Mouse (Mus musculus) left cerebral cortex, postnatal 10 days (tissue): ENCODE data around the gene Slc5a5. TPM values are rescaled to one million over a fixed set of nuclear protein-coding genes. Genes with fewer than 3 reads are reported as not detected.

Source experiments
- DNase-seq, 2 experiments: peaks; one replicate each; pipeline ENCODE4 v3.0.0; 2021 to 2022; ENCODE audit warnings: low spot score in 2 of 2, mixed read lengths in 1 of 2; ENCODE audit errors: extremely low spot score in 1 of 2
- intact Hi-C: fragments of 180-260 bp; cut with DNase I; formaldehyde crosslinking; loops from one replicate; pipeline ENCODE4 v1.15.1; 2025
- total RNA-seq, 2 experiments: library from RNA; stranded (reverse); gene quantifications; 2 replicates each; pipeline ENCODE4 v1.2.3; 2021

Slc5a5 gene
- total RNA-seq, 2 experiments from 2014 or later, result 7.2 to 7.3 TPM

GRCm38 (mm10) chr8:70890656-70891055 lies 1.9 kb downstream of the Slc5a5 start:
- peak in 1 of 2 experiments; percentile 33 for DNase-seq
- intact Hi-C loops, result no loop called here

GRCm38 (mm10) chr8:70887669-70888068 lies 4.9 kb downstream of the Slc5a5 start:
- intact Hi-C loops, result no loop called here
- DNase-seq, result peak in 1 of 2 experiments; percentile 77

GRCm38 (mm10) chr8:70885612-70886011 lies 6.9 kb downstream of the Slc5a5 start:
- DNase-seq, result peak in 1 of 2 experiments; percentile 59

GRCm38 (mm10) chr8:70884683-70885082 lies 7.9 kb downstream of the Slc5a5 start:
- intact Hi-C loops, result no loop called here
- peak in 1 of 2 experiments; percentile 28 for DNase-seq

More at GRCm38 (mm10) chr8:70885612-70886011, 6.9 kb downstream of the Slc5a5 start:
- intact Hi-C loops, result no loop called here

- intact Hi-C loops, result no loop called here
- peak in 1 of 2 experiments; percentile 22 for DNase-seq
Observed at GRCm38 (mm10) chr8:70884186-70884585, 8.4 kb downstream of the Slc5a5 start.

- DNase-seq, result peak in 1 of 2 experiments; percentile 48
- intact Hi-C loops, result no loop called here
Observed at GRCm38 (mm10) chr8:70880546-70880945, 12.0 kb downstream of the Slc5a5 start.

- DNase-seq, result peak in 1 of 2 experiments; percentile 88
- intact Hi-C loops, result no loop called here
Observed at GRCm38 (mm10) chr8:70880126-70880525, 12.4 kb downstream of the Slc5a5 start.

- intact Hi-C loops, result no loop called here
- DNase-seq, result peak in 1 of 2 experiments; percentile 33
Observed at GRCm38 (mm10) chr8:70879500-70879899, 13.1 kb downstream of the Slc5a5 start.

GRCm38 (mm10) chr8:70878178-70878577 lies 14.4 kb downstream of the Slc5a5 start:
- intact Hi-C loops, result no loop called here
- DNase-seq, result peak in 1 of 2 experiments; percentile 37

- intact Hi-C loops, result no loop called here
- DNase-seq, result peak in 1 of 2 experiments; percentile 40
Observed at GRCm38 (mm10) chr8:70876382-70876781, 16.2 kb downstream of the Slc5a5 start.

GRCm38 (mm10) chr8:70874441-70874840 lies 18.1 kb downstream of the Slc5a5 start:
- intact Hi-C loops, result no loop called here
- peak in 1 of 2 experiments; percentile 18 for DNase-seq

- intact Hi-C loops, result no loop called here
- peak; percentile 95 to 97 for DNase-seq
Observed at GRCm38 (mm10) chr8:70873364-70873985, 19.1 kb downstream of the Slc5a5 start, which contains the start of gene Ccdc124. Gene Ccdc124, minus strand, starts transcription at chr8:70873935.

GRCm38 (mm10) chr8:70872643-70873363 lies 19.8 kb downstream of the Slc5a5 start:
- DNase-seq, result peak in 1 of 2 experiments; percentile 30
- intact Hi-C loops, result no loop called here

GRCm38 (mm10) chr8:70871195-70871807 lies 21.3 kb downstream of the Slc5a5 start:
- DNase-seq, result peak in 1 of 2 experiments; percentile 26
- intact Hi-C loops, result no loop called here

- DNase-seq, result peak; percentile 72 to 86
- intact Hi-C loops, result loop anchor here (2.0 kb wide), 1 partner anchor 25 kb away; no protein-coding TSS in a partner anchor
Observed at GRCm38 (mm10) chr8:70869601-70870041, 22.9 kb downstream of the Slc5a5 start.

- DNase-seq, result no peak
- intact Hi-C loops, result loop anchor here (2.0 kb wide), 1 partner anchor 24 kb away; no protein-coding TSS in a partner anchor
Observed at GRCm38 (mm10) chr8:70869199-70869571, 23.4 kb downstream of the Slc5a5 start.

- peak in 1 of 2 experiments; percentile 62 for DNase-seq
- intact Hi-C loops, result loop anchor here (2.0 kb wide), 1 partner anchor 24 kb away; no protein-coding TSS in a partner anchor
Observed at GRCm38 (mm10) chr8:70868559-70869198, 23.9 kb downstream of the Slc5a5 start.

GRCm38 (mm10) chr8:70866566-70866965 lies 26.0 kb downstream of the Slc5a5 start:
- intact Hi-C loops, result no loop called here

More at GRCm38 (mm10) chr8:70866566-70866965, 26.0 kb downstream of the Slc5a5 start:
- DNase-seq, result peak in 1 of 2 experiments; percentile 22
